Mouse (Mus musculus): Measurements from ENCODE around the gene Rftn1.
"Not testable (repeated sequence)": the region's sequence is repeated elsewhere in the genome, so short reads cannot be mapped to it uniquely, and the experiment has no call there.

Rftn1 gene

GRCm38 (mm10) chr17:50127045-50127813, 63.2 kb downstream of the Rftn1 start:
- DNase-seq (ENCODE audit: low spot score in 2 of 2): no peak

- no peak for DNase-seq (ENCODE audit: low spot score in 2 of 2)
Measured at GRCm38 (mm10) chr17:50126545-50126944, 63.9 kb downstream of the Rftn1 start.

GRCm38 (mm10) chr17:50125900-50126299, 64.6 kb downstream of the Rftn1 start:
- DNase-seq (ENCODE audit: low spot score in 2 of 2): no peak

GRCm38 (mm10) chr17:50125245-50125798, 65.2 kb downstream of the Rftn1 start:
- no peak for DNase-seq (ENCODE audit: low spot score in 2 of 2)

GRCm38 (mm10) chr17:50124708-50125107, 65.8 kb downstream of the Rftn1 start:
- DNase-seq (ENCODE audit: low spot score in 2 of 2): no peak

GRCm38 (mm10) chr17:50122555-50122954, 67.9 kb downstream of the Rftn1 start:
- no peak for DNase-seq (ENCODE audit: low spot score in 2 of 2)

GRCm38 (mm10) chr17:50120098-50120497, 70.4 kb downstream of the Rftn1 start:
- no peak for DNase-seq (ENCODE audit: low spot score in 2 of 2)

GRCm38 (mm10) chr17:50117461-50117860, 73.0 kb downstream of the Rftn1 start:
- DNase-seq (ENCODE audit: low spot score in 2 of 2): no peak

GRCm38 (mm10) chr17:50116980-50117379, 73.5 kb downstream of the Rftn1 start:
- no peak for DNase-seq (ENCODE audit: low spot score in 2 of 2)

GRCm38 (mm10) chr17:50116401-50116800, 74.1 kb downstream of the Rftn1 start:
- DNase-seq (ENCODE audit: low spot score in 2 of 2): not testable (repeated sequence)

- not testable (repeated sequence) for DNase-seq (ENCODE audit: low spot score in 2 of 2)
Measured at GRCm38 (mm10) chr17:50115716-50116115, 74.8 kb downstream of the Rftn1 start.

- DNase-seq (ENCODE audit: low spot score in 2 of 2): no peak
Measured at GRCm38 (mm10) chr17:50114659-50115058, 75.8 kb downstream of the Rftn1 start.

- no peak for DNase-seq (ENCODE audit: low spot score in 2 of 2)
Measured at GRCm38 (mm10) chr17:50110650-50111415, 79.6 kb downstream of the Rftn1 start.

GRCm38 (mm10) chr17:50106811-50107210, 83.7 kb downstream of the Rftn1 start:
- no peak for DNase-seq (ENCODE audit: low spot score in 2 of 2)

- no peak for DNase-seq (ENCODE audit: low spot score in 2 of 2)
Measured at GRCm38 (mm10) chr17:50104131-50104530, 86.3 kb downstream of the Rftn1 start.

- DNase-seq (ENCODE audit: low spot score in 2 of 2): no peak
Measured at GRCm38 (mm10) chr17:50101416-50101815, 89.1 kb downstream of the Rftn1 start.

- no peak for DNase-seq (ENCODE audit: low spot score in 2 of 2)
Measured at GRCm38 (mm10) chr17:50100070-50100469, 90.4 kb downstream of the Rftn1 start.

- DNase-seq (ENCODE audit: low spot score in 2 of 2): no peak
Measured at GRCm38 (mm10) chr17:50099378-50099777, 91.1 kb downstream of the Rftn1 start.

- no peak for DNase-seq (ENCODE audit: low spot score in 2 of 2)
Measured at GRCm38 (mm10) chr17:50098297-50098696, 92.2 kb downstream of the Rftn1 start.

GRCm38 (mm10) chr17:50097831-50098230, 92.6 kb downstream of the Rftn1 start:
- DNase-seq (ENCODE audit: low spot score in 2 of 2): no peak

GRCm38 (mm10) chr17:50096305-50096704, 94.2 kb downstream of the Rftn1 start:
- no peak for DNase-seq (ENCODE audit: low spot score in 2 of 2)

- DNase-seq (ENCODE audit: low spot score in 2 of 2): no peak
Measured at GRCm38 (mm10) chr17:50094596-50094995, 95.9 kb downstream of the Rftn1 start.

- no peak for DNase-seq (ENCODE audit: low spot score in 2 of 2)
Measured at GRCm38 (mm10) chr17:50094077-50094476, 96.4 kb downstream of the Rftn1 start.
